Mouse (Mus musculus): ENCODE data around the gene Slc9b2.

DNA sequence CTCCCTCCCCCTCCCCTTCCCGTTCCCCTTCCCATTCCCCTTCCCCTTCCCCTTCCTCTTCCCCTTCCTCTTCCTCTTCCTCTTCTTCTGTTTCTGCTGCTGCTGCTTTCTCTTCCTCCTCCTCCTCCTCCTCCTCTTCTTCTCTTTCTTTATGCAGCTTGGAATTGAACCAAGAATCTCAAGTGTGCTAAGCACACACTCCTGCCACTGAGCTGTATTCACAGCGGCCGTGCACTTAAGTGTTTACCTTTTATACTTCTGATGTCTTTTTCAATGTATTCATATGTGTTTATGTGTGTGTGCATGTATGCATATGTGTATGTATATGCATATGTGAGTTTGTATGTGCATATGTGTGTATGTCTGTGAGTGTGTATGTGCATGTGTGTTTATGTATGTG is 21.7 kb upstream of the Slc9b2 start:
- no peak for TF ChIP-seq CTCF (IDR thresholded peaks at IDR 0.05; ENCODE audit: extremely low read depth, insufficient read depth, insufficient read length, insufficient replicate concordance)
- TF ChIP-seq POLR2A (IDR thresholded peaks at IDR 0.05; ENCODE audit: low read depth, low read length) = no peak

Measured in spleen, adult 2 months (tissue).